14 mouse cellular contexts compared by ENCODE assay signal in the genomic region with DNA sequence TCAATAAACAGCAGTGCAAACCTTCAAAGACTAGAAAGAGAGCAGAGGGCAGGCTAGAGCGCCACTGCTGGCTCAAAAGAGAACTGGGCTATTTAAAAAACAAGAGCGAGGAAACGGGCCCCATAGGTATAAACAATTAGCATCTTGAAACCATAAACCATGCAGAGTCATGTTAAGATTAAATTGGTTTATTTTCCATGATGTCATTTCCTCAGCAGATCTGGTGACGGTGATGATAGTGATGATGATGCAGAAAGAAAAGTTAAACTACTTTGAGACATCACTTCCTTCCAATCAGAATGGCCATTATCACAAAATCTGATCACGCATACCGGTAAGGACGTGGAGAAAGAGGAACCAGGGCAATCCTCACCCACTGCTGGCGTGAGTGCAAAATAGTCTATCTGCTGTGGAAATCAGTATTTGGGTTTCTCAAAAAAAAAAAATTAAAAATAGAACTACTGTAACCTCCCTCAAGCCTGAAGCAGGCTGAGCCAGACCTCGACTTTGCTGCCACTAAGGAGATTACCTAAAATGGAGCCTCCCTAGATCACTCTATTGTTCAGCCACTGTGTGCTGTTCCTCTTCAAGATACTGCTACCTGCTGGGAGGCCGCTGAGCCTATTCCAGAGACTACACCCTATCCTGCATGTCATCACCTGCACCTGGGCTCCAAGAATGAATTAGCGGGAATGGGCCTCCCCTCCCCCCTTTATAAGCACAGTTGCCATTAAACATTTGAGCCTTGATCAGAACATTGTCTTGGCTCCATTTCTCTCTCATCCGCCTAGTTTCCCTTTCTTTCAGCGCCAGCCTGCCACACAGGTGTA. TPM values are rescaled to one million over a fixed set of nuclear protein-coding genes. Genes with fewer than 3 reads are reported as not detected.
DNase-seq lines count a peak whose midpoint lies in the region; ATAC-seq and TF ChIP-seq lines count a peak whose summit lies in the region.
"Had no signal": no experiment of that assay in that cellular context is flagged by ENCODE, and none has a peak within 500 bp of the region (broad histone marks: within the 10 kb centered on the region; RNA-seq: fewer than 3 reads in every experiment).

No protein-coding gene starts in this region.

- H3K27me3 ChIP-seq in lung, embryonic 14.5 days (ENCODE audit: insufficient read depth, low read length), result no peaks in the 10 kb centered on the region
- H3K27me3 ChIP-seq in CH12.LX (replicated peaks), result no peaks in the 10 kb centered on the region
- H3K27me3 ChIP-seq in stomach, postnatal 0 days (ENCODE audit: control insufficient read depth, insufficient read depth, low read length), result no peaks in the 10 kb centered on the region
- no peaks in the 10 kb centered on the region for H3K27me3 ChIP-seq in midbrain, embryonic 14.5 days (ENCODE audit: control insufficient read depth, insufficient read depth, low read length)
- H3K27me3 ChIP-seq: neural tube, embryonic 12.5 days; stomach, embryonic 15.5 days had no signal

- H3K79me2 ChIP-seq in CH12.LX (replicated peaks; ENCODE audit: control insufficient read depth, extremely low read depth, insufficient read depth, poor library complexity, severe bottlenecking), result no peaks in the 10 kb centered on the region

- peak; percentile 41; the same call in 1 of the 2 replicates for TF ChIP-seq EP300 in CH12.LX (IDR thresholded peaks at IDR 0.05; ENCODE audit: low read length)
- no peak for TF ChIP-seq EP300 in stomach, postnatal 0 days (optimal IDR thresholded peaks at IDR 0.05)

- no peak overlapping the region for H3K27ac ChIP-seq in lung, embryonic 14.5 days (ENCODE audit: low read depth)
- H3K27ac ChIP-seq in CH12.LX (ENCODE audit: insufficient read depth, low read depth), result peak overlapping the region; percentile 64
- no peak overlapping the region for H3K27ac ChIP-seq in stomach, postnatal 0 days (replicated peaks)
- H3K27ac ChIP-seq in midbrain, embryonic 14.5 days (replicated peaks; ENCODE audit: low read depth, low read length), result no peak overlapping the region
- H3K27ac ChIP-seq: neural tube, embryonic 12.5 days; stomach, embryonic 15.5 days had no signal

- no peak for DNase-seq in lung, embryonic 14.5 days
- no peak for DNase-seq in lung, postnatal 25 days (ENCODE audit: low spot score)
- peak; percentile 80 for DNase-seq in CH12.LX (ENCODE audit: extremely low read depth)
- no peak for DNase-seq in stomach, postnatal 0 days (ENCODE audit: low spot score)
- DNase-seq in midbrain, embryonic 14.5 days, result no peak
- no peak for DNase-seq in heart, adult 9 months (ENCODE audit: low spot score in 2 of 2)
- DNase-seq: adrenal gland, postnatal 10 days; kidney, adult 18-20 months; lung, postnatal 36 days; right cerebral cortex, postnatal 14 days had no signal

- 55% methylated on average over 13 of the region's 13 CpGs for WGBS in lung, embryonic 14.5 days
- WGBS in stomach, postnatal 0 days, result 57% methylated on average over 13 of the region's 13 CpGs
- 68% methylated on average over 13 of the region's 13 CpGs for WGBS in midbrain, embryonic 14.5 days

- ATAC-seq in lung, embryonic 14.5 days (ENCODE audit: insufficient read depth), result no peak
- peak; percentile 62 to 68 for ATAC-seq in hematopoietic stem cell, adult 5-6 weeks (replicated peaks in 1 of 2; ENCODE audit: insufficient read depth in 1 of 2, low FRiP score in 2 of 2, low TSS enrichment in 1 of 2, low read depth in 1 of 2, poor library complexity in 2 of 2, severe bottlenecking in 2 of 2)
- ATAC-seq in stomach, postnatal 0 days (ENCODE audit: low FRiP score, low TSS enrichment), result no peak
- no peak for ATAC-seq in midbrain, embryonic 14.5 days (ENCODE audit: low FRiP score, low TSS enrichment)

- TF ChIP-seq CTCF in lung, embryonic 14.5 days (IDR thresholded peaks at IDR 0.05; ENCODE audit: low read depth), result 0 out of 2 replicates have a peak, but pooled peaks have one; percentile 1
- TF ChIP-seq CTCF in CH12.LX (conservative IDR thresholded peaks at IDR 0.05 in 1 of 2, IDR thresholded peaks at IDR 0.05 in 1 of 2; ENCODE audit: low read depth in 2 of 2, low read length in 2 of 2), result peak; percentile 31 to 69; a peak in 3 of 4 replicates
- TF ChIP-seq CTCF in stomach, postnatal 0 days (IDR thresholded peaks at IDR 0.05; ENCODE audit: low read depth), result peak; percentile 39

- H3K9me3 ChIP-seq in lung, embryonic 14.5 days (ENCODE audit: low read depth, low read length), result no peaks in the 10 kb centered on the region
- H3K9me3 ChIP-seq in CH12.LX (replicated peaks; ENCODE audit: low read length), result no peaks in the 10 kb centered on the region
- H3K9me3 ChIP-seq in stomach, postnatal 0 days (ENCODE audit: control insufficient read depth, low read length), result no peaks in the 10 kb centered on the region
- no peaks in the 10 kb centered on the region for H3K9me3 ChIP-seq in midbrain, embryonic 14.5 days (ENCODE audit: control insufficient read depth, low read length)
- H3K9me3 ChIP-seq: neural tube, embryonic 12.5 days; stomach, embryonic 15.5 days had no signal

- H3K4me2 ChIP-seq in lung, embryonic 14.5 days, result no peak overlapping the region
- peak overlapping the region; percentile 34 for H3K4me2 ChIP-seq in CH12.LX (ENCODE audit: insufficient read depth, low read depth, poor library complexity, severe bottlenecking)
- no peak overlapping the region for H3K4me2 ChIP-seq in stomach, postnatal 0 days (replicated peaks; ENCODE audit: low read depth)
- no peak overlapping the region for H3K4me2 ChIP-seq in midbrain, embryonic 14.5 days (ENCODE audit: low read length)
- H3K4me2 ChIP-seq: neural tube, embryonic 12.5 days; stomach, embryonic 15.5 days had no signal

- dilution Hi-C loops in CH12.LX (cut with MboI; ENCODE audit: extremely low pct_ligation_motif_present, extremely low pct_unique_long_range_greater_than_20kb, low sequenced_read_pairs), result no loop called here

- H3K36me3 ChIP-seq in lung, embryonic 14.5 days (ENCODE audit: insufficient read depth), result no peaks in the 10 kb centered on the region
- H3K36me3 ChIP-seq in CH12.LX (replicated peaks in 1 of 2; ENCODE audit: control insufficient read depth in 1 of 2, insufficient read depth in 1 of 2, low read length in 1 of 2), result no peaks in the 10 kb centered on the region
- no peaks in the 10 kb centered on the region for H3K36me3 ChIP-seq in stomach, postnatal 0 days (ENCODE audit: control insufficient read depth, insufficient read depth, low read length)
- H3K36me3 ChIP-seq in midbrain, embryonic 14.5 days (ENCODE audit: control insufficient read depth, insufficient read depth, low read length), result no peaks in the 10 kb centered on the region
- H3K36me3 ChIP-seq: neural tube, embryonic 12.5 days; stomach, embryonic 15.5 days had no signal

- no peaks in the 10 kb centered on the region for H3K4me1 ChIP-seq in lung, embryonic 14.5 days (ENCODE audit: insufficient read depth)
- peaks cover 26 to 59% of the 10 kb centered on the region in 2 experiments for H3K4me1 ChIP-seq in CH12.LX (ENCODE audit: control insufficient read depth in 1 of 2, insufficient read depth in 2 of 2)
- H3K4me1 ChIP-seq in stomach, postnatal 0 days (replicated peaks; ENCODE audit: control insufficient read depth, insufficient read depth), result no peaks in the 10 kb centered on the region
- no peaks in the 10 kb centered on the region for H3K4me1 ChIP-seq in midbrain, embryonic 14.5 days (ENCODE audit: control insufficient read depth, insufficient read depth, low read length)
- H3K4me1 ChIP-seq: neural tube, embryonic 12.5 days; stomach, embryonic 15.5 days had no signal

- TF ChIP-seq RAD21 in CH12.LX (IDR thresholded peaks at IDR 0.05; ENCODE audit: low read depth, low read length), result peak; percentile 55

- no peak overlapping the region for H3K4me3 ChIP-seq in lung, embryonic 14.5 days (ENCODE audit: low read depth, low read length)
- H3K4me3 ChIP-seq in CH12.LX (replicated peaks in 1 of 3; ENCODE audit: low read depth in 2 of 3, low read length in 2 of 3, poor library complexity in 1 of 3), result peak overlapping the region in 2 of 3 experiments; percentile 4 to 15
- H3K4me3 ChIP-seq in stomach, postnatal 0 days (ENCODE audit: low read depth, low read length), result no peak overlapping the region
- no peak overlapping the region for H3K4me3 ChIP-seq in midbrain, embryonic 14.5 days (replicated peaks; ENCODE audit: low read depth, low read length)
- H3K4me3 ChIP-seq: erythroblast, embryonic 14.5 days; neural tube, embryonic 12.5 days; stomach, embryonic 15.5 days had no signal

- in situ Hi-C loops in CH12.LX (cut with MboI; ENCODE audit: low pct_ligation_motif_present, low pct_unique_long_range_greater_than_20kb, low sequenced_read_pairs), result no loop called here

- no peak overlapping the region for H3K9ac ChIP-seq in lung, embryonic 14.5 days
- no peak overlapping the region for H3K9ac ChIP-seq in CH12.LX (ENCODE audit: insufficient read depth, low read depth)
- no peak overlapping the region for H3K9ac ChIP-seq in stomach, postnatal 0 days (ENCODE audit: low read length)
- H3K9ac ChIP-seq in midbrain, embryonic 14.5 days (replicated peaks; ENCODE audit: low read length), result no peak overlapping the region
- H3K9ac ChIP-seq: neural tube, embryonic 12.5 days; stomach, embryonic 15.5 days had no signal

- no peak for TF ChIP-seq POLR2A in CH12.LX (IDR thresholded peaks at IDR 0.05; ENCODE audit: low read depth, low read length)

TF ChIP-seq in CH12.LX, 34 proteins besides CTCF, POLR2A, EP300 and RAD21 (continues in another document):
- TF ChIP-seq ETS1 (conservative IDR thresholded peaks at IDR 0.05; ENCODE audit: low read depth, low read length), result peak; percentile 75
- TF ChIP-seq USF2 (conservative IDR thresholded peaks at IDR 0.05; ENCODE audit: low read depth, low read length), result no peak
- peak; percentile 12; the same call in 1 of the 2 replicates for TF ChIP-seq TCF12 (IDR thresholded peaks at IDR 0.05; ENCODE audit: low read depth, low read length)
- TF ChIP-seq SMC3 (IDR thresholded peaks at IDR 0.05; ENCODE audit: low read depth, low read length), result peak; percentile 34
- peak; percentile 66 for TF ChIP-seq JUND (conservative IDR thresholded peaks at IDR 0.05; ENCODE audit: low read depth, low read length)
- TF ChIP-seq RCOR1 (conservative IDR thresholded peaks at IDR 0.05; ENCODE audit: low read depth, low read length), result no peak
- no peak; the same call in 1 of the 2 replicates for TF ChIP-seq MXI1 (IDR thresholded peaks at IDR 0.05; ENCODE audit: low read depth, low read length)
- TF ChIP-seq ZMIZ1 (IDR thresholded peaks at IDR 0.05; ENCODE audit: low read depth, low read length), result no peak
- no peak for TF ChIP-seq ELF1 (IDR thresholded peaks at IDR 0.05; ENCODE audit: low read depth, low read length)
- no peak for TF ChIP-seq USF1 (IDR thresholded peaks at IDR 0.05; ENCODE audit: low read depth, low read length)

RNA-seq across cellular contexts. Expression of a gene that starts 11.4 kb away (rescaled TPM):
- 671 and 746 TPM in 2 replicates for polyA plus RNA-seq in lung, embryonic 14.5 days (2014; fragmentation: Nextera tagmentation; extraction: Ambion mirVana)
- total RNA-seq in CH12.LX (2012; rRNA removed), result 553 and 781 TPM in 2 replicates
- total RNA-seq in CH12.LX (2014; rRNA removed), result 2,677 and 3,148 TPM in 2 replicates
- polyA plus RNA-seq in CH12.LX (2012; ENCODE audit: insufficient read length, low read depth), result 1,927 and 2,021 TPM in 2 replicates
- total RNA-seq in hematopoietic stem cell, adult 5-6 weeks (2017), result 558 and 576 TPM in 2 replicates
- polyA plus RNA-seq in stomach, postnatal 0 days (2015; fragmentation: Nextera tagmentation; extraction: Ambion mirVana), result 519 and 531 TPM in 2 replicates
- 527 and 572 TPM in 2 replicates for polyA plus RNA-seq in midbrain, embryonic 14.5 days (2014; fragmentation: Nextera tagmentation; extraction: Ambion mirVana)

Comparison
In these comparisons a context has a peak if more than half of its experiments do, and no peak if none do; other contexts are left out.
1. ATAC-seq: peak in hematopoietic stem cell, adult 5-6 weeks (2 of 2); none in lung, embryonic 14.5 days (single experiment), stomach, postnatal 0 days (single experiment) and midbrain, embryonic 14.5 days (single experiment).
2. H3K4me3 ChIP-seq: peak in CH12.LX (2 of 3); none in lung, embryonic 14.5 days (single experiment), stomach, postnatal 0 days (single experiment) and midbrain, embryonic 14.5 days (single experiment).
3. Peak in every context shown above with its lines, with median percentiles within 50 percentile points of each other: CTCF ChIP-seq.